Mouse (Mus musculus) cerebellum, adult 2 months (tissue): ENCODE results near the gene Ifitm10. TPM values are rescaled to one million over a fixed set of nuclear protein-coding genes. Genes with fewer than 3 reads are reported as not detected.
A peak's percentile ranks its signal among the peaks of the same experiment; 100 is the strongest.

Experiments
- DNase-seq, 2 experiments: peaks; one replicate each; pipeline ENCODE4 v3.0.0; 2021
- H3K27ac ChIP-seq: fragments of 200-500 bp; 2 replicates; pipeline ENCODE4 v1.5.1; 2012; ENCODE audit warnings: low read length, control low read depth, inconsistent platforms; ENCODE audit not compliant: insufficient read depth
- H3K27me3 ChIP-seq: fragments of 200-500 bp; 2 replicates; pipeline ENCODE4 v1.6.1; 2012; ENCODE audit warnings: inconsistent platforms, mild to moderate bottlenecking, low read length, moderate library complexity; ENCODE audit not compliant: control insufficient read depth, insufficient read depth
- H3K4me1 ChIP-seq: fragments of 200-500 bp; 2 replicates; pipeline ENCODE4 v1.6.1; 2011; ENCODE audit warnings: low read length; ENCODE audit not compliant: control insufficient read depth, insufficient read depth
- H3K4me3 ChIP-seq: fragments of 200-500 bp; replicated peaks from 2 replicates; pipeline ENCODE3; 2011; ENCODE audit warnings: mild to moderate bottlenecking, low read depth, low read length, control low read depth; ENCODE audit not compliant: insufficient read depth
- CTCF ChIP-seq: fragments of 200-500 bp; IDR thresholded peaks from 2 replicates; pipeline ENCODE4 v1.5.1; 2011; ENCODE audit warnings: low read depth, mild to moderate bottlenecking, control low read depth, low read length, moderate library complexity, borderline replicate concordance; ENCODE audit not compliant: insufficient read depth
- POLR2A ChIP-seq: fragments of 200-500 bp; IDR thresholded peaks from 2 replicates; pipeline ENCODE4 v1.6.1; 2011; ENCODE audit warnings: low read length, control low read depth, borderline replicate concordance; ENCODE audit not compliant: insufficient read depth
- WGBS: fragments of 180-500 bp; shearing (Covaris S2); methylation state at CpG from one replicate; pipeline ENCODE4 v1.1.7; 2018; 5-methylcytosine and 5-hydroxymethylcytosine counted together
- polyA plus RNA-seq: library from polyadenylated mRNA; depleted of rRNA; stranded (reverse); fragments of >200 nt; gene quantifications from 2 replicates; pipeline ENCODE4 v1.2.3, GENCODE M21; 2012; rRNA removed

Ifitm10 gene
- polyA plus RNA-seq: 175 and 183 TPM in 2 replicates

DNA sequence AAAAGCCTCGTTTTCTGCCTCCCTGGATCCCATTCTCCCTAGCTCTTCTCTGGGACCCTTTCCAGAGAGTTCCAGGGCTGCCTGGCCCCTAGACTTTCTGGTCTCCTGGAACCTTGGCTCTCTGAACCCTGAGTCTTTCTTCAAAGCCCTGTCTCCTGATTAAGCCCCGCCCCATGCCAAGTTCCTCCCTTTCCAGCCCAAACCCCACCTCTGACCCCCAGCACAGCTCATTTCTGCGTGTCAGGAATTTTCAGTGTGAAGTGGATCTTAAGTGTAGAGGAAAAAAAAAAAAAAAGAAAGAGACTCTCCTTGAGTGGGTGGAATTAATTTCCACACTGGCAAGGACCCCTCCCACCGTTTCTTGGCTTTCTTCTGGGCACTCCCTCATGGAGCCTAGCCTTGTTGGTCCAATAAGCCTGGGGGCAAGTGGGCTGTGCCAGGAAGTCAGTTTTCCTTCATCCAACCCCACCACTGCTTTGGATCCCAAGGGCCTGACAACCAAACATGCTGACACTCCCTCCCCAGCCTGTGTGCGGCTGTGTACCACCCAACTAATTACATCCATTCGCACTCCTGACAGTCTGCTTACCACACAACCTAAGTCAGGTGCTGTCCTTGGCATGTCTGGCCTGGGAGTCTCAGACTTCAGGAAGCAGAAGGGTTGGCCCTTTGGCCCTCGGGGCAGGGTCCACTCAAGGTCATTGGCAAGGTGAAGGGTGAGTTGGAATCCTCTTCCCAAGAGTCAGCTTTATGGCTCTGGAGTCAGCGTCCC, at the start of gene Ifitm10:
Ifitm10 (minus strand) TSS at position 113 of the 772 bp plus-strand sequence.
- DNase-seq: no peak

GRCm38 (mm10) chr7:142421826-142422225, 48.3 kb upstream of the Ifitm10 start:
- 68% methylated on average over 2 of the region's 2 CpGs for WGBS
- DNase-seq: no peak
- TF ChIP-seq CTCF: no peak
- no peak for TF ChIP-seq POLR2A
- H3K4me1 ChIP-seq: no peaks in the 10 kb centered on the region
- no peak overlapping the region for H3K27ac ChIP-seq
- no peaks in the 10 kb centered on the region; the same call in 1 of the 2 replicates for H3K27me3 ChIP-seq
- H3K4me3 ChIP-seq: no peak overlapping the region

More for the DNA sequence above, at the start of gene Ifitm10:
- Histone ChIP-seq H3K4me3 (peak within 1 kb of the TSS; percentile 94), H3K27ac (peak within 1 kb of the TSS; percentile 95), H3K27me3 (no peaks in the 10 kb centered on the region), H3K4me1 (peaks cover 42% of the 10 kb centered on the region)
- no peak for TF ChIP-seq POLR2A
- no peak for TF ChIP-seq CTCF
- 78% methylated on average over 8 of the region's 8 CpGs for WGBS

GRCm38 (mm10) chr7:142419887-142420286, 46.3 kb upstream of the Ifitm10 start:
- 84% methylated on average over 5 of the region's 5 CpGs for WGBS
- Histone ChIP-seq H3K4me1 (no peaks in the 10 kb centered on the region), H3K27me3 (no peaks in the 10 kb centered on the region; the same call in 1 of the 2 replicates), H3K4me3 (no peak overlapping the region), H3K27ac (no peak overlapping the region)
- no peak for DNase-seq
- TF ChIP-seq CTCF (no peak), POLR2A (no peak)

- Histone ChIP-seq H3K27me3 (no peaks in the 10 kb centered on the region; the same call in 1 of the 2 replicates), H3K27ac (no peak overlapping the region), H3K4me3 (no peak overlapping the region), H3K4me1 (no peaks in the 10 kb centered on the region)
- no peak for TF ChIP-seq POLR2A
- no peak for TF ChIP-seq CTCF
- no peak for DNase-seq
- WGBS: 90% methylated on average over 8 of the region's 8 CpGs
These were observed 45.1 kb upstream of the Ifitm10 start for GRCm38 (mm10) chr7:142418679-142419078.

DNA sequence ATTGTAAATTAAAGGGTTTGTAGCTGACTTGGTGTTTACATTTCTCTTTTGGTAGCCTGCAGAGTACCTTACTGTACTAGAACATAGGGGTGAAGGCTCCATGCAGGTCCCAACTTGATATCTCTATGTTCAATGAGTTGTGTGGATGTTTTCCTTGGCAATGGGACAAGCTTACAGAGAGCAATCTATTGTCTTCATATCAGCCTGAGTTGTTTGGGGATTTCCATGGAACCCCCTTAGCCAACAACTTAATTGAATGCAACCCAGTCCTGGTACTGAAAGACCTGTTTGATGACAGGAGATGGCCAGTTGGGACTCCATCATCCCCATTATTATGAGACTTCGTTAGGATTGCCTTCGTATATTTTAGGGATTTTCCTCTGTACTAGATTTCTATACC, 44.5 kb upstream of the Ifitm10 start:
- Histone ChIP-seq H3K27me3 (no peaks in the 10 kb centered on the region; the same call in 1 of the 2 replicates), H3K4me1 (no peaks in the 10 kb centered on the region), H3K27ac (no peak overlapping the region), H3K4me3 (no peak overlapping the region)
- no peak for TF ChIP-seq CTCF
- TF ChIP-seq POLR2A: no peak
- WGBS: 99% methylated on average over 2 of the region's 2 CpGs
- no peak for DNase-seq

DNA sequence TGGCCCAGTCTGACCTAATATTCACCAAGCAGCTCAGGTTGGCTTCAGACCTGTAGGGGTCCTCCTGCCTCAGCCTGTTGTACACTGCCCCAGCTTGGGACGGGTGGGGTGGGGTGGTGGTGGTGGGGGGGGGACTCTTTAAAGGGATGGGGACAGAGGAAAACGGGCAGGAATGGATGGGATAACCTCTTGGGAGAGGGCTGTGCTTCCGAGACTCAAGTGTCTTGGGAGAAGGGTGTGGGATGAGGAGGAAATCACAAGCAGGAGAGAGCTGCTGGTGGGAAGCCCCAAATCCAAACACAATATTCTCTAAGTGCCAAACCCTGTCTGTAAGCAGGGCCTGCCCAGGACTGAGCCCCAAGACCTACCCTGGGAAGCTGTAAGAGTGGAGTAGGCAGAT, 42.7 kb upstream of the Ifitm10 start:
- H3K27ac ChIP-seq: no peak overlapping the region
- H3K4me3 ChIP-seq: no peak overlapping the region
- 73% methylated on average over 3 of the region's 3 CpGs for WGBS
- DNase-seq: no peak
- TF ChIP-seq CTCF: no peak
- TF ChIP-seq POLR2A: no peak
- H3K4me1 ChIP-seq: no peaks in the 10 kb centered on the region
- H3K27me3 ChIP-seq: no peaks in the 10 kb centered on the region; the same call in 1 of the 2 replicates

- H3K27me3 ChIP-seq: no peaks in the 10 kb centered on the region; the same call in 1 of the 2 replicates
- 76% methylated on average over 4 of the region's 4 CpGs for WGBS
- no peak overlapping the region for H3K4me3 ChIP-seq
- no peak overlapping the region for H3K27ac ChIP-seq
- no peak for TF ChIP-seq CTCF
- no peak for TF ChIP-seq POLR2A
- H3K4me1 ChIP-seq: no peaks in the 10 kb centered on the region
- DNase-seq: no peak
These were observed 41.8 kb upstream of the Ifitm10 start for GRCm38 (mm10) chr7:142415314-142415713.

DNA sequence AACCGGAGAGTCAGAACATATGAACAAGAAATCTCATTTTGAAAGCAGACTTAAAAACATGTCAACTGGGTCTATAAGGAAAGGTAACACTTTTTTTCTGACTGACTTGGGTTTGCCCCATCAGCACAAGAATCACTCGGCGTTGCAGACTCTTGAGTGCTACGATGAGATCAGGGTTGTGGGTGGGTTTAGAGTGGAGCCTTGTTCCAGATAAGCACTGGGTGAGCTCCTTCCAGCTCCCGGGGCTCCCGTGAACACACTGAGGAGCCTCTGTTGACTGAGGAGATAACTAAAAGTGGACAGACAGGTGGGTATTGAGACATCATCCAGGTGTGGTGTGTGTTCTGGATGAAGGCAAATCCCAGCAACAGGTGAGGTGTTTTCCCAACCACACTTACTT, 39.7 kb upstream of the Ifitm10 start:
- H3K27me3 ChIP-seq: no peaks in the 10 kb centered on the region; the same call in 1 of the 2 replicates
- TF ChIP-seq CTCF: no peak
- no peak for TF ChIP-seq POLR2A
- no peaks in the 10 kb centered on the region for H3K4me1 ChIP-seq
- WGBS: 95% methylated on average over 6 of the region's 6 CpGs
- no peak overlapping the region for H3K4me3 ChIP-seq
- H3K27ac ChIP-seq: no peak overlapping the region
- DNase-seq: no peak
